Mouse (Mus musculus) thymus, adult 2 months (tissue): ENCODE measurements around the gene Gm20388. TPM values are rescaled to one million over a fixed set of nuclear protein-coding genes. Genes with fewer than 3 reads are reported as not detected.
A peak's percentile ranks its signal among the peaks of the same experiment; 100 is the strongest.

Source experiments
- DNase-seq: peaks from one replicate; pipeline ENCODE4 v3.0.0; 2021
- H3K27ac ChIP-seq: fragments of 200-500 bp; 2 replicates; pipeline ENCODE4 v1.5.1; 2012; ENCODE audit warnings: low read length, control low read depth; ENCODE audit not compliant: control insufficient read depth, insufficient read depth
- H3K27me3 ChIP-seq: fragments of 200-500 bp; 2 replicates; pipeline ENCODE4 v1.6.1; 2012; ENCODE audit warnings: mild to moderate bottlenecking, low read length, moderate library complexity, mixed read lengths; ENCODE audit not compliant: control insufficient read depth, insufficient read depth
- H3K36me3 ChIP-seq: fragments of 200-500 bp; 2 replicates; pipeline ENCODE4 v1.6.1; 2012; ENCODE audit warnings: mild to moderate bottlenecking, low read length, moderate library complexity; ENCODE audit not compliant: control insufficient read depth, insufficient read depth
- H3K4me1 ChIP-seq: fragments of 200-500 bp; replicated peaks from 2 replicates; pipeline ENCODE4 v1.6.1; 2012; ENCODE audit warnings: low read length; ENCODE audit not compliant: control insufficient read depth, insufficient read depth
- H3K4me3 ChIP-seq: fragments of 200-500 bp; 2 replicates; pipeline ENCODE4 v1.5.1; 2012; ENCODE audit warnings: mild to moderate bottlenecking, low read length, control low read depth, moderate library complexity; ENCODE audit not compliant: control insufficient read depth, insufficient read depth
- CTCF ChIP-seq: fragments of 200-500 bp; IDR thresholded peaks from 2 replicates; pipeline ENCODE4 v1.5.1; 2012; ENCODE audit warnings: mild to moderate bottlenecking, control low read depth, low read length, moderate library complexity, borderline replicate concordance; ENCODE audit not compliant: control insufficient read depth, poor library complexity, insufficient read depth; ENCODE audit errors: extremely low read depth
- POLR2A ChIP-seq: fragments of 200-500 bp; IDR thresholded peaks from 2 replicates; pipeline ENCODE4 v1.6.1; 2012; ENCODE audit warnings: mild to moderate bottlenecking, low read length, control low read depth, moderate library complexity; ENCODE audit not compliant: control insufficient read depth, poor library complexity, insufficient read depth; ENCODE audit errors: extremely low read depth
- WGBS: fragments of 180-500 bp; shearing (Covaris S2); methylation state at CpG from one replicate; pipeline ENCODE4 v1.1.7; 2018; 5-methylcytosine and 5-hydroxymethylcytosine counted together
- polyA plus RNA-seq: library from polyadenylated mRNA; depleted of rRNA; stranded (reverse); fragments of >200 nt; gene quantifications from 2 replicates; pipeline ENCODE4 v1.2.3, GENCODE M21; 2012

Gene Gm20388
- polyA plus RNA-seq, 1 experiment = 103 TPM

DNA sequence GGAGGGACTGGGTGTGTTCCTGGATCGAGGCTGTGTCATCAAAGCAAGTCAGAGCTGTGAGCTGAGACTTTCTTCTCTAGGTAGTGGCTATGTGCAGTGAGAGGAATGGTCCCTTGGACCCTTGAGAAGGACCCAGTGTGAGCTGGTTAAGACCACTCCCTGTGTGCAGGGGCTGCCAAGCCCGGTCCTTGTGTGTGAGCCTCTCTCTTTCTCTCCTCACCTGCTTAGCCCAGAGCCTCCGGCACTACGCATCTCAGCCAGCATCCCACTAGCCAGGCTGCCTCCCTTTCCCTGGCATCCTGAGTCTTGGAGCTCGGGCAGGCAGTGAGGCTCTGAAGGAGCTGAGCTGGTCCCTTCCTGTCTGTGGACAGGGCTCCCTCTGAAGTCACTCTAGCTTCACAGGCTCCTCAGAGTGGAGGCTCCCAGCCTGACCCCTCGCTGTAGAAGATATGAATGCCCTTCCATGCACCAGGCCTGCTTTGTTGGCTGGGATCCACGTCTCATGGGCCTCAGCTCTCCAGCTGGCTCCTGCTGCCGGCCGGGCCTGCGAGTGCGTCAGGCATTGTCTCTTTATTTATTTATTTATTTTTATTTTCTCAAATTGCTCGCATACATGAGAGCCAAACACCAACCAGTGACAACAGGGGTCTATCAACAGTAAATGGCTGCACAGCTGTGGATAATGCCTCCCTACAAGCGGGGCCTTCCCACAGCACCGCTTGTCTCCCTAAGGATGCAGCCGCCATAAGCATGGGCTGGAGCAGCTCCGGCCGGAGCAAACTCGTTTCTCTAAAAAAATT lies 2882.9 kb downstream of the Gm20388 start:
- Histone ChIP-seq H3K27me3 (no peaks in the 10 kb centered on the region), H3K36me3 (no peaks in the 10 kb centered on the region), H3K4me1 (no peaks in the 10 kb centered on the region), H3K27ac (no peak overlapping the region), H3K4me3 (no peak overlapping the region)
- no peak for DNase-seq
- WGBS = 96% methylated on average over 18 of the region's 18 CpGs
- no peak for TF ChIP-seq CTCF
- no peak for TF ChIP-seq POLR2A

DNA sequence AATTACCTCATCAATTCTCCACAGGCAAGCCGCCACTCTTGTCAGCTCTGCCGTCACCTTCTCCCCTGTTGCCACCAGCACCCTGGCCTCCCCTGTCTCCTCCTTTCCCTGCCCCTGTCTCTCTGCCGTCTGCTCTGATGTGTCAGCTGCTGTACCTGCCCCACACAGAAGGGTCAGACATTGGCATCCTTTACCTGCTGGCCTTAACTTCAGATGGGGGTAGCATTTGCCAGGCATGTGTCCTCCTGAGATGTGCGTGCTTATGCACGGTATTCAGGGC lies 2883.5 kb downstream of the Gm20388 start:
- DNase-seq = no peak
- H3K27me3 ChIP-seq = no peaks in the 10 kb centered on the region
- no peaks in the 10 kb centered on the region for H3K4me1 ChIP-seq
- no peak for TF ChIP-seq CTCF
- no peak for TF ChIP-seq POLR2A
- H3K4me3 ChIP-seq = no peak overlapping the region
- WGBS = 92% methylated on average over 5 of the region's 5 CpGs
- no peaks in the 10 kb centered on the region for H3K36me3 ChIP-seq
- H3K27ac ChIP-seq = no peak overlapping the region

DNA sequence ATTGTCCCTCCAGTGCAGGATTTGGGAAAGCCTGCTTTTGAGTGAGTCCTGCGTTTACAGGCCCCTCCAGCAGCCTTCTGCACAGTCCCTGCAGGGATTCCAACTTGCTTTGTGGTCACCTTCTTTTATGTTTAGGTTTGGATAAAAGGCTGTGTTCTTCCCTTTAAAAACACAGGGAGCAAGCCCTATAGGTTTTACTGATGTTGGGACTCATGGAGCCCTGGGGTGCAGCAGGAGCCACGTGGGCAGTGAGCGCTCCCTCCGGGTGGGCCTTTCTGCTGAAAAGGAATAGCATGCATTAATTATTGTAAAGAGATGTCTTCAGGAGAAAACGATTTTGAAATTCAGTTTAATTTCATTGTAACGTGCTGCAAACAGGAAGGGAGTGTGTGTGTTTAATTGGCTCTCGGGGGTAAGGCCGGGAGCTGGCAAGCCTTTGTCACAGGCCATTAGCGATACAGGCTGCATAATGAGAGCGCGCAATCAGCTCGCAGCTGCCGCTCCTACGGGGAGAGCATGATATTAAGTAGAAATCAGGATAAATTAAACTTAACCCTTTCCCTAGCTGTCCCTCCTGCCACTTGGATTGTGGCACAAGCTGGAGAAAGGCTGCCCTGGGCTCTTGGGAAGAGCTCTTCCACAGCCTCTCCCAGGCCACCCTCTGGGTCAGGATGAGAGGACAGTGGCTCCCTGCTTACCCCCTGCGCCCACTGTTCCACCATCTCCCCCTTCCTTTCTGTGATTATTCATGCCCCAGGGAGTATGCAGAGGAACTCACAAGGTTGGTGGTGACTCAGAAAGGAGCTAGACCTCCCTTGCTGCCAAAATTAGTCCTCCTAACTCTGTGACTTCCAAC lies 2893.5 kb downstream of the Gm20388 start:
- DNase-seq = no peak
- Histone ChIP-seq H3K4me3 (no peak overlapping the region), H3K36me3 (no peaks in the 10 kb centered on the region), H3K4me1 (peaks cover 18% of the 10 kb centered on the region), H3K27me3 (no peaks in the 10 kb centered on the region), H3K27ac (no peak overlapping the region)
- WGBS = 89% methylated on average over 15 of the region's 15 CpGs
- TF ChIP-seq CTCF (no peak), POLR2A (no peak)

DNA sequence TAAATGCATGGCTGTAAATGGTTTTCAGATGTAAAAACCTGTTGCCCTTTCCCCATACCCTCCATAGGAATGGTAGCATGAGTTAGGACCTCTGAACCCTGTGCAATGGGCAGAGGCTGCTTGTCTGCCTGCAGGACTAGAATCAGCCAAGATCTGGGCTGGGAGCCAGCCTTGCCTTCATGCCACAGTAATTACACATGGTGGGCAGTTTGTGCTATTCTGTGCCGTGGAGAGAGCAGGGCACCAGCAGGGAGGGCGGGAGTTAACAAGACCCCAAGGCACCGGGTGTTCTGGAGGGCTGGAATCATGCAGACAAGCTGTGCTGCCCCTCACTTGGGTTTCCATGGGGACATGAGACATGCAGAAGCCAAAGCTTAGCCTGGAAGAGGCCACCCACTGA lies 2894.7 kb downstream of the Gm20388 start:
- Histone ChIP-seq H3K27me3 (no peaks in the 10 kb centered on the region), H3K4me3 (no peak overlapping the region), H3K36me3 (no peaks in the 10 kb centered on the region), H3K27ac (no peak overlapping the region), H3K4me1 (peaks cover 18% of the 10 kb centered on the region)
- WGBS = 94% methylated on average over 3 of the region's 3 CpGs
- DNase-seq = no peak
- no peak for TF ChIP-seq POLR2A
- no peak for TF ChIP-seq CTCF

DNA sequence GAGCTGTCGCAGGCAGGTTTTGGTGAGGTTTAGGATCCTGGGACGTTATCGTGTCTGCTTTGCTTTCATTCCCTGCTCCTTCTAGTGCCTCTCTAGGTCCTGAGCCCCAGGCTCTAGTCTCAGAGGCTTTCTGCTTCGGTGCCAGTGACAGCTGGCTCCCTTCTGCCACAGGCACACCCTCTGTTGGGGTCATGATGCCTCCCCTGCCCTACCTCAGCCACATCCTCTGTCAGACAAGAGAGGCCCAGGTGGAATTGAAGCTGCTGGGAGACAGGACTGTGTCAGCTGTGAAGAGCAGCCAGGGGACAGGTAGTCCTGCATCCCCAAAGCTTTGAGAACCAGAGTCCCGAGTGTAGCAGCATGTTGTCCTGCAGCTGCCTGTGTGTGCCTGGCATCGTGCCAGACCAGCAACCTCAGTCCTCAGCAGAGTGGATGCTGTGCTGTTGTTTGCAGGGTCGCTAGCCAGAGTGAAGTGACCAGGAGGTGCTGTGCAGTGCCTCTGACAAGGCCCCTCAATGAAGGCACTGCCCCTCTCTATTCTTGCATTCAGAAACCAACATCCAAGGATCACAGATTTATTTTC lies 2896.4 kb downstream of the Gm20388 start:
- 58% methylated on average over 7 of the region's 7 CpGs for WGBS
- Histone ChIP-seq H3K36me3 (no peaks in the 10 kb centered on the region), H3K27me3 (no peaks in the 10 kb centered on the region), H3K4me1 (peaks cover 18% of the 10 kb centered on the region), H3K27ac (peak overlapping the region; percentile 42; the same call in 1 of the 2 replicates), H3K4me3 (no peak overlapping the region)
- TF ChIP-seq CTCF = 0 out of 2 replicates have a peak, but pooled peaks have one; percentile 36
- TF ChIP-seq POLR2A = no peak
- peak; percentile 48 for DNase-seq

DNA sequence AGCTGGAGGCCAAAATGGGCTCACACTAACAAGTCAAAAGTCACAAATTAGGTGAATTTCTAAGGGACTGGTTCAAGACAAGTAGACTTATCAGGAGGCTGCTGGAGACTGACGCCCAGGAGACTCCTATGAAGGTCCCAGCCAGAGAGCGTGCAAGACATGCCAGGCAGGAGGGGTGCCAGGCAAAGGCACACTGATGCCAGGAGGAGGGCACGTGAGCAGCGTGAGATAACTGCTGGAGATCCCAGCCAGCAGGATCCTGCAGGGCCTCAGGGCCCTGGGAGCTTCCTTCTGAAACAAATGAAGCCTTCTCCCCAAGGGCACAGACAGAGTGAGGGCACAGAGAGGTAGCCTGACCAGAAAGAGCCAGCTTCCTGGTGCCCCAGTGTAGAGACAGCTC lies 2897.3 kb downstream of the Gm20388 start:
- H3K27me3 ChIP-seq = no peaks in the 10 kb centered on the region
- H3K4me1 ChIP-seq = peaks cover 18% of the 10 kb centered on the region
- DNase-seq = no peak
- 97% methylated on average over 4 of the region's 4 CpGs for WGBS
- H3K4me3 ChIP-seq = no peak overlapping the region
- H3K27ac ChIP-seq = no peak overlapping the region
- TF ChIP-seq CTCF (no peak), POLR2A (no peak)
- H3K36me3 ChIP-seq = no peaks in the 10 kb centered on the region
